Mouse (Mus musculus): Measurements from ENCODE around the gene Cfap43. TPM values are rescaled to one million over a fixed set of nuclear protein-coding genes. Genes with fewer than 3 reads are reported as not detected.

Cfap43 gene
- polyA plus RNA-seq, 2 experiments, result 0.08 to 0.11 TPM

DNA sequence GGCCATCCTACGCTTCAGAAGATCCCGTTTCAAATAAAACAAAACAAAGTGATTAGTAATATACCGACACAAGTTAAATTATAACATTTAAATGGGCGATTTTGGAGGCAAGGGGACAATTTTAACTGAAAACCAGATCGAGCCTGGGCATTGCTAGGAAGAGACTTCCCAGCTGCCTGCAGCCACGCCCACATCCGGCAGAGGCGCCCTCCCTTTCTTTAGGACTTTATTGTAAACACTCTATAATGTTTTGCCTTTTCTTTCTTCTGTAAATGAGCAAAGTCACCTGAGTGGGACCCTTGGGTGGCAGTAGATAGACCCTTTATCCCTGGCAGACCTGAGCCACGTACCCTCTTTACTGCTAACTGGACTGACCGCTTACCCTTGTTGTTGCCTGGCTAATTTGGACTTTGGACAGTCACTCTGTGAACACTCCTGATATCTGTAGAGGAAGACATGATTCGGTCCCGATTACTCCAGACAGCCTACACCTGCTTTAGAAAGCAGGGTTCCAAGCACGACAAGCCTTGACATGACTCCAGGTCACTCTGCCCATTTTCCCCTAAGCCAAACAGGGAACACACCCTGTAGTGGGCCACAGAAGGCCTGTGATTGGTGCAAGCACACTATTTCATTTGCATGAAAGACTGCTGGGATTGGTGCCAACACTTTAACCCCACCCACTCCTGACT lies 213.9 kb downstream of the Cfap43 start:
- Histone ChIP-seq H3K36me3 (ENCODE audit: control insufficient read depth, insufficient read depth, low read length) (no peaks in the 10 kb centered on the region), H3K9me3 (ENCODE audit: control insufficient read depth, low read length) (no peaks in the 10 kb centered on the region), H3K9ac (ENCODE audit: low read depth, low read length, severe bottlenecking) (no peak overlapping the region), H3K4me1 (ENCODE audit: control insufficient read depth, insufficient read depth, low read length) (no peaks in the 10 kb centered on the region), H3K4me3 (replicated peaks; ENCODE audit: low read length) (no peak overlapping the region), H3K27me3 (ENCODE audit: control insufficient read depth, insufficient read depth, low read length) (no peaks in the 10 kb centered on the region), H3K27ac (replicated peaks; ENCODE audit: low read depth, low read length) (no peak overlapping the region), H3K4me2 (replicated peaks; ENCODE audit: low read depth, low read length, severe bottlenecking) (no peak overlapping the region)
- DNase-seq (ENCODE audit: low spot score) (no peak), ATAC-seq (ENCODE audit: low FRiP score, low read depth) (no peak)
- TF ChIP-seq POLR2A (IDR thresholded peaks at IDR 0.05; ENCODE audit: borderline replicate concordance, extremely low read depth, insufficient read depth, insufficient read length), result no peak
- 67% methylated on average over 13 of the region's 13 CpGs for WGBS

DNA sequence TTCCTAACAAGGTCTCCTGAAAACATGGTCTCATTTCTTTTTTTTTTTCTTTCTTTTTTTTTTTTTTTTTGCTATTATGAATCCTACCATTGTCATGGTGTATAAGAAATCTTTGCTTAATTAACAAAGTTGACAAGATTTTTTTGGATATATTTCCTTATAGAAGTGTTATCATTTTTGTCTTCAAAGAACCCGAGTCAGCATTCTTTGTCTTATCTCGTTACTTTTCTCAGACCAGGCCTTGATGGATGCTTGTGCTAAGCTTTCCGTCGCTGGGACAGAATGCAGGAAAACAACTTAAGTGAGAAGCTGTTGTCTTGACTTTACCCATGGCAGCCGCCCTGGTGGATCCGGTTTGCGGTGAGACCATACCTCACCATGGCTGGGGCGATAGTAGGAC lies 218.6 kb downstream of the Cfap43 start:
- WGBS, result 87% methylated on average over 8 of the region's 8 CpGs
- Histone ChIP-seq H3K27ac (replicated peaks; ENCODE audit: low read depth, low read length) (no peak overlapping the region), H3K9me3 (ENCODE audit: control insufficient read depth, low read length) (no peaks in the 10 kb centered on the region), H3K27me3 (ENCODE audit: control insufficient read depth, insufficient read depth, low read length) (no peaks in the 10 kb centered on the region), H3K36me3 (ENCODE audit: control insufficient read depth, insufficient read depth, low read length) (no peaks in the 10 kb centered on the region), H3K9ac (ENCODE audit: low read depth, low read length, severe bottlenecking) (no peak overlapping the region), H3K4me3 (replicated peaks; ENCODE audit: low read length) (no peak overlapping the region), H3K4me1 (ENCODE audit: control insufficient read depth, insufficient read depth, low read length) (no peaks in the 10 kb centered on the region), H3K4me2 (replicated peaks; ENCODE audit: low read depth, low read length, severe bottlenecking) (no peak overlapping the region)
- ATAC-seq (ENCODE audit: low FRiP score, low read depth), result no peak
- TF ChIP-seq POLR2A (IDR thresholded peaks at IDR 0.05; ENCODE audit: borderline replicate concordance, extremely low read depth, insufficient read depth, insufficient read length), result no peak
- DNase-seq (ENCODE audit: low spot score), result no peak

DNA sequence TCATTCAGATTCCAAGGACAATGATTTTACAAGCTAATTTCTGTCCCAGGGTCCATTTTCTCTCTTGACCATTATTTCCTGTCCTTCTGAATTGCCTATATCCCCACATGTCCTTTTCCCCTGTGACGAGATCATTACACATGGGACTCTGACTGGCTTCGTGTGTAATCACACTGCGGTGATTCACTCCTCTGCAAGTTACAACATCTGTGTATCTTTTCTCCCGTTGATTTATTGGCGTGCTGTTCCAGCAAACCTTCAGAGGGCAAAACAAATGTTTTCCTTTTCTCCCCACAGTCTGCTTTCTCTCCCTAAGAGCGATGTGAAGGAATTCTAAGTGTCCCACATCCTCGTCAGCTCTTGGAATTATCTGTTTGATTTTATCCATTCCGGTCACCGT lies 219.3 kb downstream of the Cfap43 start:
- Histone ChIP-seq H3K27ac (replicated peaks; ENCODE audit: low read depth, low read length) (no peak overlapping the region), H3K4me1 (ENCODE audit: control insufficient read depth, insufficient read depth, low read length) (no peaks in the 10 kb centered on the region), H3K27me3 (ENCODE audit: control insufficient read depth, insufficient read depth, low read length) (no peaks in the 10 kb centered on the region), H3K9me3 (ENCODE audit: control insufficient read depth, low read length) (no peaks in the 10 kb centered on the region), H3K36me3 (ENCODE audit: control insufficient read depth, insufficient read depth, low read length) (no peaks in the 10 kb centered on the region), H3K4me2 (replicated peaks; ENCODE audit: low read depth, low read length, severe bottlenecking) (no peak overlapping the region), H3K4me3 (replicated peaks; ENCODE audit: low read length) (no peak overlapping the region), H3K9ac (ENCODE audit: low read depth, low read length, severe bottlenecking) (no peak overlapping the region)
- 53% methylated on average over 9 of the region's 9 CpGs for WGBS
- ATAC-seq (ENCODE audit: low FRiP score, low read depth) (no peak), DNase-seq (ENCODE audit: low spot score) (no peak)
- no peak for TF ChIP-seq POLR2A (IDR thresholded peaks at IDR 0.05; ENCODE audit: borderline replicate concordance, extremely low read depth, insufficient read depth, insufficient read length)

DNA sequence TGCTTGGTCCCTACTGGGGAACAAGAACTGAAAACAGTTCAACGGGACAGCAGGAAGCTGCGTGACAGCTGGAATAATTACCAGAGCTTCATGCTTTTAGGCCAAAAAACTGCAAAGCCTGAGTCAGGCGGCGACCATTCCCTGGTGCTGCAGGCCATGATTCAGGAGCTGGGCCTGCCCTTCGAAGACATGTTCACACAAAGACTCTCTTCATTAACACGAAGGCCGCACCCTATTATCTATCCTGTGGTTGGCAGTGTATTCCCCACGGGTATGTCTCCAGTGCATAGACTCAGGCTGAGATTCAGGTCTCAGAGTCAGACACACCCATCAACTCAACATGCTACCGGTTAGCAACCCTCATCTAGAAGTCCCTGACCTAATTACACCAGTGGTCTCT lies 220.8 kb downstream of the Cfap43 start:
- Histone ChIP-seq H3K9ac (ENCODE audit: low read depth, low read length, severe bottlenecking) (no peak overlapping the region), H3K27me3 (ENCODE audit: control insufficient read depth, insufficient read depth, low read length) (no peaks in the 10 kb centered on the region), H3K4me2 (replicated peaks; ENCODE audit: low read depth, low read length, severe bottlenecking) (no peak overlapping the region), H3K4me1 (ENCODE audit: control insufficient read depth, insufficient read depth, low read length) (no peaks in the 10 kb centered on the region), H3K36me3 (ENCODE audit: control insufficient read depth, insufficient read depth, low read length) (no peaks in the 10 kb centered on the region), H3K9me3 (ENCODE audit: control insufficient read depth, low read length) (no peaks in the 10 kb centered on the region), H3K27ac (replicated peaks; ENCODE audit: low read depth, low read length) (no peak overlapping the region), H3K4me3 (replicated peaks; ENCODE audit: low read length) (no peak overlapping the region)
- ATAC-seq (ENCODE audit: low FRiP score, low read depth), result no peak
- 74% methylated on average over 9 of the region's 9 CpGs for WGBS
- no peak for TF ChIP-seq POLR2A (IDR thresholded peaks at IDR 0.05; ENCODE audit: borderline replicate concordance, extremely low read depth, insufficient read depth, insufficient read length)
- no peak for DNase-seq (ENCODE audit: low spot score)

DNA sequence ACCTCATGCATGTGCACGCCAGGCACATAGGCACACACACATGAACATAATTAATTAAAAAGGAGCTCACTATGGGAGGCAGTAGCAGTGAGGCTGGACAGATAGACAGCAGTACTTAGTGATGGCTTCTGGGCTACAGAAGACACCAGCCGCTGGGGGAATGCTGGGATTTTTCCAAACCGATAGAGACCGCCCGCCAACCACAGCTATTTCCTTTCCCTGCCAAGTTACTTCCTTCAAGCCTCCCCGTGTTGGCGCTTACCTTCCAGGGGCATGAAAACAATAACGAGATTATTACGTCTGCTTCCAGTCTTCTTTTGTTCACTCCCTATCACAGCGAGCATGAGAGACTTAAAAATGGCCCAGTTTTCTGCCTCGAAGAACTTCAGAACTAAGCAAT lies 222.0 kb downstream of the Cfap43 start:
- no peaks in the 10 kb centered on the region for H3K27me3 ChIP-seq (ENCODE audit: control insufficient read depth, insufficient read depth, low read length)
- no peak overlapping the region for H3K9ac ChIP-seq (ENCODE audit: low read depth, low read length, severe bottlenecking)
- WGBS, result 88% methylated on average over 11 of the region's 11 CpGs
- H3K27ac ChIP-seq (replicated peaks; ENCODE audit: low read depth, low read length), result no peak overlapping the region
- no peaks in the 10 kb centered on the region for H3K9me3 ChIP-seq (ENCODE audit: control insufficient read depth, low read length)
- no peak for DNase-seq (ENCODE audit: low spot score)
- H3K4me2 ChIP-seq (replicated peaks; ENCODE audit: low read depth, low read length, severe bottlenecking), result no peak overlapping the region
- H3K4me1 ChIP-seq (ENCODE audit: control insufficient read depth, insufficient read depth, low read length), result 0 out of 2 replicates have a peak, but pooled peaks cover 2% of the 10 kb centered on the region
- TF ChIP-seq POLR2A (IDR thresholded peaks at IDR 0.05; ENCODE audit: borderline replicate concordance, extremely low read depth, insufficient read depth, insufficient read length), result no peak
- H3K36me3 ChIP-seq (ENCODE audit: control insufficient read depth, insufficient read depth, low read length), result no peaks in the 10 kb centered on the region
- no peak for ATAC-seq (ENCODE audit: low FRiP score, low read depth)
- no peak overlapping the region for H3K4me3 ChIP-seq (replicated peaks; ENCODE audit: low read length)

All from limb, embryonic 14.5 days (tissue).